Mouse (Mus musculus) adipocyte (in vitro differentiated cells): ENCODE measurements around the gene Alk.
A peak's percentile ranks its signal among the peaks of the same experiment; 100 is the strongest.

ENCODE experiments used
- DNase-seq: peaks from one replicate; pipeline ENCODE4 v3.0.0-alpha.2; 2016; ENCODE audit warnings: low spot score

The Alk gene

GRCm38 (mm10) chr17:72030672-72031071 is 573.8 kb downstream of the Alk start:
- DNase-seq = no peak

GRCm38 (mm10) chr17:72023323-72023722 is 581.1 kb downstream of the Alk start:
- DNase-seq = no peak

GRCm38 (mm10) chr17:72021733-72022669 is 582.4 kb downstream of the Alk start:
- DNase-seq = no peak

- DNase-seq = no peak
Measured at GRCm38 (mm10) chr17:72017329-72017728, 587.1 kb downstream of the Alk start.

- no peak for DNase-seq
Measured at GRCm38 (mm10) chr17:72015253-72015652, 589.2 kb downstream of the Alk start.

GRCm38 (mm10) chr17:72012775-72013174 is 591.7 kb downstream of the Alk start:
- DNase-seq = no peak

- DNase-seq = no peak
Measured at GRCm38 (mm10) chr17:72009836-72010235, 594.6 kb downstream of the Alk start.

GRCm38 (mm10) chr17:72008389-72008788 is 596.0 kb downstream of the Alk start:
- no peak for DNase-seq

GRCm38 (mm10) chr17:72005365-72005764 is 599.1 kb downstream of the Alk start:
- peak; percentile 52 for DNase-seq

GRCm38 (mm10) chr17:71999527-72000482 is 604.6 kb downstream of the Alk start:
- DNase-seq = no peak

GRCm38 (mm10) chr17:71997680-71998079 is 606.7 kb downstream of the Alk start:
- DNase-seq = no peak

- no peak for DNase-seq
Measured at GRCm38 (mm10) chr17:71995539-71995938, 608.9 kb downstream of the Alk start.

GRCm38 (mm10) chr17:71994144-71994543 is 610.3 kb downstream of the Alk start:
- DNase-seq = peak; percentile 38

- DNase-seq = no peak
Measured at GRCm38 (mm10) chr17:71993011-71993410, 611.4 kb downstream of the Alk start.

GRCm38 (mm10) chr17:71991260-71991659 is 613.2 kb downstream of the Alk start:
- DNase-seq = no peak

- DNase-seq = no peak
Measured at GRCm38 (mm10) chr17:71990176-71990720, 614.2 kb downstream of the Alk start.

- DNase-seq = no peak
Measured at GRCm38 (mm10) chr17:71988736-71989569, 615.5 kb downstream of the Alk start.

GRCm38 (mm10) chr17:71986998-71987397 is 617.4 kb downstream of the Alk start:
- DNase-seq = no peak

GRCm38 (mm10) chr17:71986456-71986855 is 618.0 kb downstream of the Alk start:
- no peak for DNase-seq

- no peak for DNase-seq
Measured at GRCm38 (mm10) chr17:71981177-71981576, 623.2 kb downstream of the Alk start.

GRCm38 (mm10) chr17:71980518-71981145 is 623.8 kb downstream of the Alk start:
- no peak for DNase-seq
